ENCODE assay signal across 28 mouse cellular contexts in the genomic region with DNA sequence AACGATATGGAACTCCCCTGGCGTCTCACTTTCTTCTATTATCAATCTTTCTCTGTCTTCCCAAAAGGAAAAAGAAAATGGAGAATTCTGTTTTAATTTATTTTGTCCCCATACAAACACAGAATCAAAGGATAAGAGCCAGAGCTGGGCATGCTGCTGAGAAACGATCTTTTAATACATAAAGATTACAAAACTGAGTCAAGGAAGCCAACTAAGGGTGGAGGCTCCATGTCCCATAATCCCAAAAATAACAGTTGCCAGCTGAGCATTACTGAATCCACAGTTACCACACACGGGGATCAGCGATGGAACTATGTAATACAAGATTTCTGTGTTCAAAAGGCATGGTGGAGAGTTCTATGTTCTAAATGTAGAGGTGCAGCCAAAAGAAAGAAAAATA.
"Had no signal": no experiment of that assay in that cellular context is flagged by ENCODE, and none has a peak within 500 bp of the region (broad histone marks: within the 10 kb centered on the region; RNA-seq: fewer than 3 reads in every experiment).

No protein-coding gene starts in this region.

- ATAC-seq: forebrain, embryonic 13.5 days; forebrain, embryonic 14.5 days; forebrain, embryonic 15.5 days; forebrain, embryonic 16.5 days; forebrain, postnatal 0 days had no signal

- H3K36me3 ChIP-seq: embryonic facial prominence, embryonic 10.5 days; embryonic facial prominence, embryonic 12.5 days; embryonic facial prominence, embryonic 13.5 days; embryonic facial prominence, embryonic 15.5 days; forebrain, embryonic 10.5 days; forebrain, embryonic 15.5 days; heart, embryonic 10.5 days had no signal

- DNase-seq: cerebellum, adult 18-20 months; cerebellum, adult 2 months; cerebellum, adult 8-10 months; cerebellum, adult 9-10 months; cerebellum, adult 9-11 months; cerebellum, postnatal 14 days; cerebellum, postnatal 25 days; cerebellum, postnatal 36 days; embryo, embryonic 11 days; forebrain, postnatal 0 days; gastrocnemius, adult 2 months; gastrocnemius, postnatal 10 days; gastrocnemius, postnatal 14 days; gastrocnemius, postnatal 25 days; gastrocnemius, postnatal 36 days; heart, adult 11 months; heart, adult 18-20 months had no signal

- H3K27me3 ChIP-seq: embryonic facial prominence, embryonic 12.5 days; embryonic facial prominence, embryonic 13.5 days; embryonic facial prominence, embryonic 15.5 days; forebrain, embryonic 13.5 days; forebrain, embryonic 15.5 days had no signal

- H3K9me3 ChIP-seq: embryonic facial prominence, embryonic 10.5 days; embryonic facial prominence, embryonic 12.5 days; embryonic facial prominence, embryonic 13.5 days; embryonic facial prominence, embryonic 15.5 days; forebrain, embryonic 10.5 days; forebrain, embryonic 13.5 days; forebrain, embryonic 15.5 days; heart, embryonic 10.5 days had no signal

- H3K4me2 ChIP-seq: embryonic facial prominence, embryonic 12.5 days; embryonic facial prominence, embryonic 13.5 days; embryonic facial prominence, embryonic 15.5 days; forebrain, embryonic 13.5 days; forebrain, embryonic 15.5 days had no signal

- H3K4me1 ChIP-seq: embryonic facial prominence, embryonic 10.5 days; forebrain, embryonic 10.5 days; forebrain, embryonic 13.5 days had no signal

- H3K9ac ChIP-seq: embryonic facial prominence, embryonic 12.5 days; embryonic facial prominence, embryonic 13.5 days; embryonic facial prominence, embryonic 15.5 days; forebrain, embryonic 13.5 days; forebrain, embryonic 15.5 days; forebrain, postnatal 0 days had no signal

- H3K27ac ChIP-seq: embryonic facial prominence, embryonic 10.5 days; embryonic facial prominence, embryonic 12.5 days; embryonic facial prominence, embryonic 13.5 days; embryonic facial prominence, embryonic 15.5 days; forebrain, embryonic 10.5 days; forebrain, embryonic 13.5 days; forebrain, embryonic 15.5 days; gastrocnemius, adult 2 months; heart, embryonic 10.5 days had no signal

- H3K4me3 ChIP-seq: embryonic facial prominence, embryonic 10.5 days; embryonic facial prominence, embryonic 12.5 days; embryonic facial prominence, embryonic 13.5 days; embryonic facial prominence, embryonic 15.5 days; erythroblast, embryonic 14.5 days; forebrain, embryonic 10.5 days; forebrain, embryonic 13.5 days; forebrain, embryonic 15.5 days; gastrocnemius, adult 2 months; heart, embryonic 10.5 days had no signal
